Mouse (Mus musculus) cortical plate, adult 2 months (tissue): Measurements from ENCODE around the gene Lamc1.

Experiments
- CTCF ChIP-seq: fragments of 200-500 bp; IDR thresholded peaks from 2 replicates; pipeline ENCODE4 v1.5.1; 2011; ENCODE audit warnings: mild to moderate bottlenecking, control low read depth, low read length; ENCODE audit not compliant: insufficient read depth; ENCODE audit errors: extremely low read depth
- POLR2A ChIP-seq: fragments of 200-500 bp; IDR thresholded peaks from 2 replicates; pipeline ENCODE4 v1.6.1; 2011; ENCODE audit warnings: mild to moderate bottlenecking, low read length, control low read depth; ENCODE audit not compliant: insufficient read depth; ENCODE audit errors: extremely low read depth

DNA sequence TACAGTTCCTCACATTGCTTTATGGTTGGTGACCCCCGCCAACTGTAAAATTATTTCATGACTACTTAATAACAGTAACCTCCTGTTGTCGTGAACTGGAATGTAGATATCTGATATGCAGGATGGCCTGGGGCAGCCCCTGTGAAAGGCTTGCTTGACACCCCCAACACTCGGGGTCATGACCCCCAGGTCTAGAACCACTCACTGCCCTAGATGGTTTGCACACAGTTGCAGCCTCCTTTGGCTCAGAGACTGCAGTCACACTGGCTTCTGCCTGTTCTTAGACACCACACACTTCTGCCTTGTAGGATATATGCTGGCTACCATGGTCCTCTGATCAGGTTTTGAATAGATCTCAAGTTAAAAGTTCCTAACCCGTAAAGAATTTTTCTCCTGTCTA, 41.5 kb upstream of the Lamc1 start:
- no peak for TF ChIP-seq CTCF
- no peak for TF ChIP-seq POLR2A
